Mouse (Mus musculus) retina, postnatal 1 day (tissue): ENCODE data around the gene Slc16a7.
A peak's percentile ranks its signal among the peaks of the same experiment; 100 is the strongest.

Experiments used
- DNase-seq: peaks from one replicate; pipeline ENCODE4 v3.0.0-alpha.2; 2012

Slc16a7 gene

DNA sequence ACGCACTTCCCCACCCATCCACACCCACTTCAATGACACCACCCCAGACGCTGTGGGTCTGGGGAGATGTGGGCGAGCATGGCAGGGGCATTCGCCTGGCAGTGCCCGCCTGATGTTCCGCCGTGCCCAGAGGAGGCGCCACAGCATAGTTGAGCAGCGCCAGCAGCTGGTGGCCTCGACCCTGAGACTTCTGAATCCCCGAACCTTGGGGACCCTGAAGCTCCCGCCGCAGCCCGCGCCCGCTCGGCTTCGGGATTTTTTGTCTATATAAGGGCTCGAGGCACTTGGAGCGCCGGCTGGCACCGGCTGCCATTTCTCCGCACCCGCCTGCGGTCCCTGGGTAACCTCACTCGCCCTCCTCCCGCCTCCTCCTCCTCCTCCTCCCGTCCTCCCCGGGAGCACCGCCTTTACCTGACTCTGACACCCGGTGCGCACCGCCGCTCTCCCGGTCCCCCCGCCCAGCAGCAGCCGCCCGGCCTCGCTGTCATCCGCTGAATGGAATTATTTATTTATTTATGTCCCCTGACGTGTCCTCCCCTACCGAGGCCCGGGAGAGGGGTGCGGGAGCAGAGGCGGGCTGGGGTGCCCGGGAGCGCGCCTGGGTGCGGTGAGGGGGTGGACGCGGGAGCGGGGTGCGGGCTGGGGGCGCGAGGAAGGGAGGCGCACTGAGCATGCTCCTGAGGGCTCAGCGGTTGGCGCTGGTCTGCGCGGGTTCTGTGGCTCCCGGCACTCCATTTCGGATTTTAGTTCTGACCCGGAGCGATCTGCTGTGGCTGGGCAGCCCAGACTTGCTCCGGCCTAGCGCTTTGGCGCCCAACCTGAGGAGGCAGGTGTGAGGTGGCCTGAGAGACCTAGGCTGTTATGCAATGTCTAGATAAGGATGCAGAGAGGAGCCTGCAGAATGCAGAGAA, at the start of gene Slc16a7:
Gene Slc16a7 (minus strand): TSS at position 590 of the 911 bp plus-strand sequence.
- DNase-seq: peak; percentile 87

DNA sequence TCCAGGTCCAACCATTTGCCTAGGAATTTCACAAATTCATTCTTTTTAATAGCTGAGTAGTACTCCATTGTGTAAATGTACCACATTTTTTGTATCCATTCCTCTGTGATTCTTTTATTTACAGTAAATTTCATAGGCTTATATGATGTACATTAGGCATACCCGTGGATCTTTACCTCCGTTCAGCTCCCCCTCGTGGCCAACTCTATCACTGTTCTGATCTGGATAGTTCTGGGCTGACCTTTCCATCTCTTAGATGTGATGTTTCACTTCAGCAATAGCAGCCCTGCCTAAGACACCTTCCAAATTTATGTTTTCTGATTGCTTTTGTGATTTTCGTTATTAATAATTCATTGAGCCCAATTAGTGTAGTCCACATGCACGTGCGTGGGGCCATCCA, 29.5 kb upstream of the Slc16a7 start:
- DNase-seq: no peak

DNA sequence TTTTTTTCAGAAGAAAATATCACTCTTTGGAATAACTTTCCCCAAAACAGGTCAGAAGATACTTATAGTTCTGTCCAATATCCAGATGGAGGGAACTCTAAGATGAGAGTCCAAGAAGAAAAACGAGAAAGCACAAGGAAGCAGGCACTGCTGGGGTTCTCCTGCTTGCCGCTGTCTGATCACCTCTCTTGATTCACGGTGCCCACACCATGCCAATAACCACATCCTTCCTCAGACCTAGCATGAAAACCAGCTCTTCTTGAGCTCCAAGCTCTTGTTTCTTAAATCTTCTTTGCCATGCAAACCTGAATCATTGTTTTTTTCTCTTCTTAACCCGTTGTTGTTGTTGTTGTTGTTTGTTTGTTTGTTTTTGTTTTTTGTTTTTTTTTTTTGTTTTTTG, 10.5 kb upstream of the Slc16a7 start:
- no peak for DNase-seq

DNA sequence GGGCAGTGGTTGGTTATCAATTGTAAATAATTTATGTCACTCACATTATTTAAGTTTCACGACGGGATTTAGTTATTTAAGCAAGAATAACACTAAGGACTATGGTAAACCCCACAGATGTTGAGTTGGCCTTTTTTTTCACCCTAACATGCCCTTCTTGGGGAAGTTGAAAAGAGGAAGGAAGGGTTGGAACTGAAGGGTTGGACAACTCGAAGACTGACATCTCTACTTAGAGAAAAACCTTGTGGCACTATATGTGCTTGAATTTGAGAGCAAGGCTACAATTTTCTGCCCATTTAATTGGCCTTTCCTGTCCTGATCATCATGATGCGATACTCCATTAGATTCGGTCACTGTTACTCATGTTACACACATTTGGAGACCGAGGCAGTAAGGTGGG, 746 bp upstream of the Slc16a7 start:
- DNase-seq: no peak

DNA sequence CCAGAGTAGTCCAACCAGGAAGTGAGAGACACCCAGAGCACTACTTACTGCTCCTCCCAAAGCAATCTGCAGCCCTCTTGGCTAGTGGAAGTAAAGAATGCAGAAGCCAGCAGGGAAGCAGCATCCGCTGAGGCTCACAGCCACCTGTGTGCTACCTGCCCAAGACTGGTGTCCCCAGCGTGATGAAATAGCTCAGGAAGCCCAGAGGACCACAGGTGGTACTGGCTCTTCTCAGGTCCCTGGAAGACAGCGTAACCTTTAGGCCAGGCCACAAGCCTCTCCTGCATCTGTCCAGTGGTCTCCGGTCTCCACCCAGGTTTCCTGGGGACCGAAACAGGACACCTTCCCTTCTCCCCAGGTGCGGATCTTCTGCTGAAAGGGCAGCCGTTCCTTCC, 787 bp downstream of the Slc16a7 start:
- no peak for DNase-seq

DNA sequence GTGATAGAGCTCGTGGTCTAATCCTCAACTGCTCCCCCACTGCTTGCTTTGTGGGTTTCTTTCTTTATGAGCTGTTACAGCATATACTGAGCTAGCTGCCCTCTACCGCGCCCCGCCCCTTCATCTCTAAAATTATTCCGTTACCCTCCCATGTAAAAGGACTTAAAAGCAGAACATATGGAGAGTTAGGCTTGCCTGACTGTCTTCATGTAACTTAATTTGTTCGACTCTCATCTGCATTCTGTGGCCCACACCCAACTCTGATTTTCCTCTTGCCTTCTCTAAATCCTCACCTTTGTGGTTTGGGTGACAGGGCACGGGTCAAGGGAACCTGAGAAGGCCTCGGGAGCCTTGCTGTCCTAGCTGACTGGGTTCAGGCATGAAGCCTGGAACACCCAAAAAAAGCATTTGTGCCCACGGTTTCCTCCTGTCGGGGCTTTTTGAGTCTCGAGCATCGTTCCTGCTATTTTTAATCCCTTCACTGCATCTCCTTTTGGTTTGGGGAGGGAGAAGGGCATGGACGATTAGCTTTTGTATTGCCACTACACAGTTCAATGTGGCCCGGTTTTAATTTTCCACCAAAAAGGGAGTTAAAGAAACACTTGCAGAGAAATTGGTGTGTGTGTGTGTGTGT, 1.4 kb downstream of the Slc16a7 start:
- peak; percentile 8 for DNase-seq

DNA sequence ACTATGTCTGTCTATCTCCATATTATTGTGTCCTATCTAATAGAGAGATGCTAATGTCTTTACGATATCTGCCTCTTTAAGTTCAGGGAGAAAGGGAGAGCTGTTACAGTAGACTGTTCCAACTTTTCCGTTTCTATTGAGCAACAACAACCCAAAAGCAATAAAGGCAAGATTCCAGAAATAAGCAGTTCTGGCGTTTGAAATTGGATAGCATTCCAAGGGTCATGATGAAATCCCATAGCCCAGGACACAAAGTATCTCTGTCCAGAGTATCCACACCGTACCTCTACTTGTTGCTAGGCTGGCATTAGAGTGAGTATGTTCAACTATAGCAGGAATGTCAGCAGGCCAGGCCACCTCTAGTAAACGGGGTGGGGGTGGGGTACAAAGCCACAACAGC, 13.7 kb downstream of the Slc16a7 start:
- no peak for DNase-seq

DNA sequence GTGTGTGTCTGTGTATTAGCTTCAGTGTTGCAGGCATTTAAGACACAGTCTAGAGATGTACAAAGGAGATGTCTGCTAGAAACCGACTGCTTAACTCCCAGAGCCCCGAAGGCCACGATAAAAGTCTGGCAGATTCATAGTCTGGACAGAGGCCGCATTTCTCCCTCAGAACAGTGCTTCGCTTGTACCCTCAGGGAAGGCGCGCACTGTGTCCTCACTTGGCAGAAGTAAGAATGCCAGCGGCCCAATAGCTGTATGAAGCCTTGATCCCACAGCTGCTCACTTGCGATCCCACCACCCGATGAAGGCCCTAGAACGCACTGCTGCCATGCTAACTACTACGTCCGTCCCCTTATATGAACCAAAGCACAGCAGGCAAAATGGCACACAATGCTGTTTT, 16.6 kb downstream of the Slc16a7 start:
- no peak for DNase-seq

DNA sequence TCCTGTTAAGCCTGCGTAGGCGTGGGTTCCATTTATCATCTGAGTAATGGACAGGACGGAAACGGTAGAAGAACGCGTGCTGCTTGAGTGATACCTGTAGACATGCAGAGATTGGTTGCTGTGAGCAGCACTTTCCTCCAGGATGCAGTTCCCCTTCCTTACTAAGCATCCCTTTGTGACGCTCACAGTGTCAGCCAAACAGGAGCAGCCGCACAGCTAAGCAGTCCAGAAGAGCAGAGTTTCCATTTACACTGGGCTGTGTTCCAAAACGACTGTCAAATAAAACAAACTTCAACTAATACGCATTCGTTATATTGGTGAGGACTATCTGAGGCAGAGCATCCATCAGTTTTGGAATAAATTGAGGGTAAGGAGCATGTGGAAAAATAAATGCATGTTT, 17.8 kb downstream of the Slc16a7 start:
- no peak for DNase-seq

DNA sequence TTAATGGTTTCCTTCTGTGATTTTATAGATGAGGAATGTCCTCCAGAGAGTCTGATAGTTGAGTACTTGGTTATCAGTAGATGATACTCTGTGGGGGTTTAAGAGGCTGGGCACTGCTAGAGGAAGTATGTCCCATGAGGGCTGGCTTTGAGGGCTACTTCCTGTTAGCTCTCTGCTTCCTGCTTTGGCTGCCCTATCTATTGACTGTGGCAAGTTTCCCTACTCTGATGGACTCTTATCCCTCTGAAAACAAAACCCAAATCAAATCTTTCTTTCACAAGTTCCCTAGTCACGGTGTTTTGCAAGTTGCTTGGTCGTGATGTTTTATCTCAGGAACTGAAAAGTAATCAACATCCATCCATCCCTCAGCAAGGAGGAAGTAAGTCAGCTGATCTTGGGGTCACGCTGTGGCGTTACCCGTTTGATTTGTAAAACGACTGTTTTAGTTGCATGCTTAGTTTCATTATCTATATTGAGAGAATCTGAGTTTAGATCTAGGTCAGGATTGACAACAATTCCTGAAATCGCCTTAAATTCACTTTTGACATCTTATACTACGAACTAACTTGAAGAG, 19.1 kb downstream of the Slc16a7 start:
- no peak for DNase-seq

DNA sequence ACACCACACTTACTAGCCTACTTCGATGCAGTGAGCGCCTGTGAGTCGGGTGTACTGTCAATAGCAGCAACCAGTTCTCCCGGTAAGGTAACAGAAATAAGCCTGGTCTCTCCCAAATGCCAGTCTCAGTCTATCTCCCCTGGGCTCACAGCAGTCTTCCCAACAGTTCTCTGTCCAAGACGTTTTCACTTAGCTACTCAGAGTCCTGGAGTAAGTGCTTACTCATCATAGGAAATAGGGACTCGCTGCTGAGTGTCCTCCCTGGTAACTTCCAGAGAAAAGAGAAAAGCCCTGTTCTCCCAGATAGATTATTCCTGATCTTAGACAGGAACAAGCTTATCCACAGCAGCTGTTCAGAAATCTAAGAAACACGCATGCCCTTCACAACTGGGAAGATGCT, 30.8 kb downstream of the Slc16a7 start:
- DNase-seq: no peak

DNA sequence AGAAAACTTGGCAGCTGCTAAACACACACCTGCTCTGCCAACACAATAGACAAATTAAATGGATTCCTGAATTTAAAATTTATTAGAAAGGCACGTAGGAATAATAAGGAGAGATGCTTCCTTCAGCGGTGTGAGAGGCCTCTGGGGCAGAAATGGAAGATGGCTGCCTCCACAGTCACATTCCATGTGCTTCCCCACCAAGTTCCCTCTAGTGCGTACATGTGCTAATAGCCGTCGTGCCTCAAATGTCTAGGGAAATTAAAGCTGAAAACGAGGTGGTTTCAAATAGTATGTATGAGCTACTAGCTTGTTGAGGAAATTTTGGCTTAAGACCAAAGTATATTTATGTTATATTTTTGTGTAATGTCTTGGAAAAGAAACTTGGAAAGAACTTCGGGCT, 36.5 kb downstream of the Slc16a7 start:
- no peak for DNase-seq

DNA sequence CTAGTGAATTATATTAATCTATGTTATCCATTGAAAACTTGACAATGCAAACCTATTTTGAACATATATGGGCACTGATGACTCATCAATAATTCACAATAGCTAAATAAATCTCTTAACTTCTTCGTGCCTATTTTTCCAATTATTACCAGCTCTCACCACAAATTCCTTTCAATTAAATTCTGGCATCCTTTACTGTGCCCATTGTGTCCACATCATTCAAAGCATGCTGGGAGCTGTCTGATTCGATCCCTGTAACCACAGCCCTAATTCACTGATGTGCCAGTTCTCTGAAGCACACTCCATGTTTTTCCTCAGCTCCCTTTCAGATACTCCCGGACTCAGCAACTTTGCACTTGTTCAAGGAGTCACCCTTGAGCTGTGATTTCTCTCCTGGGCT, 41.1 kb downstream of the Slc16a7 start:
- DNase-seq: peak; percentile 55

DNA sequence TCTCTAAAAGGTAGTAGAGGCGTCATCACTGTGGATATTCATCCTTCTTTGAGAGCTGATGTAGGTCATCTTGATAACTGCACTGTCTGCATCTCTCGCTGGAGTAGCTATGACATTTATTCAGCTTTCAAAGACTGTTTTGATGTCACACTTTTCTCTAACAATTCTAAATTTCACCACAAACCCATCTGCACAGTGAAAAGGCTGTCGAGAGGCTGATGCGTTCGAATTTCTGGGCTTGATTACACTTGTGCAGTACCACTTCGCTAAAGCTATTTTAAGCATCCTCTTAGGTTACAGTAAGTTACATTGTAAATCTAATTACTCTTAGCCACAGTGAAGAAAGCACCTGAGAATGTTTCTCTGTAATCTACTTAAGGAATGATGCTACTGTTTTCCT, 42.1 kb downstream of the Slc16a7 start:
- DNase-seq: no peak

DNA sequence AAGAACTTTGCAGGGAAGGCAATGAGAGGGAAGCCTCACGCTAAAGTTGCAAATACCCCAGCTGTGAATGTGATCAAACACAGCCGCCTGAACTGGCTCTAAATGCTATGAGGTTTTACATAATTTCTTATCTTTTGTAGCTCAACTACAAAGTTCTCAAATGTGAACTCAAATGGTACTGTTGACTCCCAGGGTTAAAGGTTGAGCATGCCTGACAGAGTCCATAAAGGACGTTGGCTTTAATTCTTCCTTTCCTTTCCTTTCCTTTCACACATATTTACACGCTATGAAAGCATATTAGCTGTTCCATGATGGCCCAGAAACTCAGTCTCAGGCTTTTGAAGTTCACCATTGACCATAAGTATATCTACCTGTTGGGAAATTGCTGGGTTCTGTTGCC, 42.9 kb downstream of the Slc16a7 start:
- no peak for DNase-seq

DNA sequence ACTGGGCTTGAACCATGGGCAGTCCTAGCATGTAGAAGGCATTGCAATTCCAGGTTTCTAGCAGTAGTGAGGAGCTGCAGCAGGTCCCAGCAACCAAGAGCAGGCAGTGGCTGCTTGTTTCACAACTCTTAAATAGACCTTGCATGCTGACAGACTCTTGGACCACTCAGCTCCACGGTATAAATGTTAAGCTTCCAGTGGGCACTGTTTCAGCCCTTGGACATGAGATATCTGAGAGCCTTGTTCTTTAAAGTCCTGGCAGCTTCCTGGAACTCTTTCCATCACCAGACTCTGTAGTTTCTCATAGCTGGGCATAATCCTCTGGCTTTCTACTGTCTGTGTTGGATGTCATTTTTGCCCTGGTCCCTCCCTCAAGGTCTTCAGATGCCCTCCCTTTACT, 43.7 kb downstream of the Slc16a7 start:
- DNase-seq: no peak

DNA sequence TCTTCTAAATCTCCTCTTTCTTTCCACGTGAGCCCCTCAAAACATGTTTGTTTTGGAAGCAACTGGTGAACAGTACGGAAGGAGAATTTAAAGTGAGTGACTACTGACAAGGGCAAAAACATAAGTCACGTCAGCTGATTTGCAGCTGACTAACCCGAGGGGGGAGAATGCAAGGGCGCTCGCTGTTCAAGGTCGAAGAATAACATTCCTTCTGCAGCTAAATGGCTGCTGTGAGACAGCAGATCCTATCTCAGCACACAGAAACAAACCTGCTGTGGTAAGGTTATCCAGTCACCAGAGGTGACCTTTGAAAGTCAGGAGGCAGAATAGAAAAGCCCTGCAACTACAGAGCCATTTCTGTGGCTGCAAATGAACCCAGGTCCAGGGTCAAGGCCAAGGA, 47.1 kb downstream of the Slc16a7 start:
- no peak for DNase-seq

DNA sequence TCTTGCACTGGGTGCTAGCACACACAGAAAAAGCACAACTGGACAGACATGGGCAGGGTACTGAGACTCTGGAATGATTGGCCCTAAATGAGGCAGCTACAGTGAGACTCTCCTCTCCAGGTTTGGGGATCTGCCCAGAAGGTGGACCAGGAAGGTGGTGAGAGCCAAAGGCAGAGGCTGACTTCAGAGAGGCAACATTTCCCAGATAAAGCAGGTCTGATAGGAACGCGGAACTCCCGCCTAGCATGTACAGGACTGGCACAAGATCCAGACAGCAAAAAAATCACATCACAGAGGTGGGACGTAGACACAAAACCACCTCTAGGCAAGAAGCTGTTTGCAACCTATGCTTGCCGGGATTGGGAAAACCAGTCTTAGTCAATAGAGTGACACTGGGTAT, 55.5 kb downstream of the Slc16a7 start:
- DNase-seq: no peak

DNA sequence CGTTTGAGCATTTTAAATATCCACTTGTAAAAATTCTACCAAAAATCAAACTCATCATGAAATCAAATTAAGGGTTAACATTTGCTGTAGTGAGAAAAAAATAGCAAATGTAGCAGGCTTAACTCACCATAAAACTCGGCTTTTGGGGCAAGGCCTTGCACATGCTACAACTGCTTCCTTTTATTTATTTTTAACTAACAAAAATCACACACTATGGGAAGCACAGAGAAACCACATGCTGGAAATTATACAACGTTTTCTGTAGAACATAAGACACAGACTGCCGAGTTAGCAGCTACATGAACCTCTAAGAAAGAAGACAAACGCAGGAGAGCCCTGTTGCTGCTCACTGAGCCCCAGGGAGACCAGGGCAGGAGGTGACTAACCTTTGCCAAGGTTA, 57.9 kb downstream of the Slc16a7 start:
- DNase-seq: no peak

DNA sequence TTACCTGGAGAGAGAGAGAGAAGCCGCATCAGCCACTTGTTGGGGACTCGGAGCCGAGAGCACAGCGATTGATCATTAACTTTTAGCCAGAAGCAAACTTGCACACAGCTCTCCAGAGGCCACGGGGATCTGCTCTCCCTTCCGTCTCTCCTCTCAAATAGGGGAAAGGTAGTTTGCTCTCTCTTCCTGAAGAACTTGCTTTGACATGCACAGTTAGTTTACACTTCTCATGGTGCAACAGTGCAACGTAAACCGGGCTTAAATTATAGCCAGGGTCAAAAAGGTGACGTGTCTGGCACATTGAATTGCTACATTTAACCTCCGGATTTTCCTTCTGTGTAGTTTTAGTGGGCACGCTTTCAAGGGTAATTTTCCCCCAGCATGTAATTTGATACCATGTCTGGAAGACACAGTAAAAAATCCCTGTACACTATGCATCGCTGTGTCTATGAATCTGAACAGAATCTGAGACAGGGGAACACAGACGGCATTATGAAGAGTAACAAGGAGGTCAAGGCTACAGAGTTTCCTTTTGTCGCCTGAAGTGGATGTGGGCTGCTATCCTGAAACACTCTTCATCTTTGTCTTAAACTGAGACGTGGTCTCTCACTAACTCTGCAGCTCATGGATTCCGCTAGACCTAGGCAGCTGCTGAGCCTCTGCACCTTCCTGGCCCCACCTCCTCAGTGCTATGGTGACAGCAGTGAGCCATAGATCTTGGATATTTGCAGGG, 60.8 kb downstream of the Slc16a7 start:
- DNase-seq: no peak

DNA sequence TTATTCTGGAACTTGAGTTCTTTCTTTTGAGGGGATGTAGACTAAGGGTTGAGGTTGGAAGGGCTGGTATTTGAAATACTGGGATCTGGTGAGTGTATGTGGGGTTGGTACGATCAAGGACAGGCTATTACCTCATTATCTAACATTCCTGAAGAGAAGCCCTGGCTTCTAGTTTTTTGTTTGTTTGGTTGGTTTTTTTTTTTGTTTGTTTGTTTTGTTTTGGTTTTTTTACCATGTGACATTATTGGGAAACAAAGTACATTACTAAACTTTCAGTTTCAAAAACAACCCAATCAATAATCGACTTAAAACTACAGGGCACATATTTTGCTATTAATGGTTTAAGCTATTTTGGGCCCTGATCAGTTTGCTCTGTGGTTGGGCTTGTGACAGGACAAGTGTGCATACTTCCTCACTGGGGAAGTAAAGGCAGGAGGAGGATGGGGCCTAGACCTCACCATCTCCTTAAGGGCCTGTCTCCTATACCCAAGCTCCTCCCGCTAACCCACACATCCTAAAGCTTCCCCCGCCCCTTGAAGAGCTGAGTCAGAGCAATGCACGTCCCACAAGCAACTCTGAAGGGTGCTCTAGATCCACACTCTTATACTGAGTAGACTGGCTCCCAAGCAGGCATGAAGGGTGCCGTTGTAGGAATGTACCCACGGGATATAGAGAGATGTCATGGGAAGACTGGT, 64.2 kb downstream of the Slc16a7 start:
- DNase-seq: no peak

DNA sequence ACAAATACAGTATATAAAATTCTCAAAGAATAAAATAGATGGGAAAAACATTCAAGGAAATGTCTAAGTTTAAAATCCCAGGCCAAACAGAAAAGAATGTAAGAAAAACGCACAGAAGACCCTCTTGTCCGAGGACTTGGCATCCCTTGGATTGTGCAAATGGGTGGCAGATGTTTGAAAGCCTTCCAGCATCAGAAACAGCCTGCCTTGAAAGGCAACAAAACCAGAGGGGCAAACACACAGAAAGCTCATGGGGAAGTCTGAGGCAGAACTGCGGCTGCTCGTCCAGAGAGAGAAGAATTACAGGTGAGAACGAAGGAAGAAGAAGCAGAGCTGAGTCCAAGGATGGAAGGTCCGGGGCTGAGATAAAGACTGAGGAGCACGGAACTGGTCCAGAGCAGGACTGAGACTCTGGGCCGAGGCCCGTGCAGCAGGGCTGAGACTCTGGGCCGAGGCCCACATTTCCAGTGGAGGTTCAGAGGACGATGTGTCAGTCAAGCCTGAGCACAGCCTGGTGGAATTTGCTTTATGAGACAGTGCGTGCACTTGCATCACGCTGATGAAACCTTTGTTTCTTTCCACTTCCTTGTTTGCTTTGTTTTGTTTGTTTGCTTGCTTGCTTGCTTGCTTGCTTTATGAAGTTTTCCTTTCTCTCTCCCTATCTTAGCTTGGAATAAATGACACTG, 65.0 kb downstream of the Slc16a7 start:
- no peak for DNase-seq
